Mouse (Mus musculus) urinary bladder, adult 2 months (tissue): ENCODE data around the gene Ndufs3. TPM values are rescaled to one million over a fixed set of nuclear protein-coding genes. Genes with fewer than 3 reads are reported as not detected.
A peak's percentile ranks its signal among the peaks of the same experiment; 100 is the strongest.
"Not testable (repeated sequence)": the region's sequence is repeated elsewhere in the genome, so short reads cannot be mapped to it uniquely, and the experiment has no call there.

Experiments
- DNase-seq: peaks from one replicate; pipeline ENCODE4 v3.0.0; 2022; ENCODE audit warnings: low spot score
- polyA plus RNA-seq: library from polyadenylated mRNA; depleted of rRNA; stranded (reverse); fragments of >200 nt; gene quantifications from 2 replicates; pipeline ENCODE4 v1.2.3, GENCODE M21; 2012

Gene Ndufs3
- polyA plus RNA-seq, 1 experiment = 162 TPM

GRCm38 (mm10) chr2:90906721-90907120 is 2.1 kb upstream of the Ndufs3 start:
- DNase-seq = no peak

GRCm38 (mm10) chr2:90904856-90905224 is 213 bp upstream of the Ndufs3 start:
- no peak for DNase-seq

GRCm38 (mm10) chr2:90903398-90903797 is 1.2 kb downstream of the Ndufs3 start:
- DNase-seq = no peak

DNA sequence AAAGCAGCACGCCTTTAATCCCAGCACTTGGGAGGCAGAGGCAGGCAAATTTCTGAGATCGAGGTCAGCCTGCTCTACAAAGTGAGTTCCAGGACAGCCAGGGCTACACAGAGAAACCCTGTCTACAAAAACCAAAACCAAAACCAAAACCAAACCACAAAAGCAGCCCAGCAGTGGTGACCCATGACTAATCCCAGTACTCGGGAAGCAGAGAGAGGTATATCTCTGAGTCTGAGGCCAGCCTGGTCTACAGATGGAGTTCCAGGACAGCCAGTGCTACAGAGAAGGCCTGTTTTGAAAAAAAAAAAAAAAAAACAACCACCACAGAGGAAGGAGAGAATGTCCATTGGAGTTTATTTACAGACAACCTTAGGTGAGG is 10.3 kb downstream of the Ndufs3 start:
- DNase-seq = not testable (repeated sequence)

- no peak for DNase-seq
Observed at GRCm38 (mm10) chr2:90893673-90894298, 10.8 kb downstream of the Ndufs3 start.

- DNase-seq = peak; percentile 40
Observed at GRCm38 (mm10) chr2:90889550-90890548, 14.8 kb downstream of the Ndufs3 start.

DNA sequence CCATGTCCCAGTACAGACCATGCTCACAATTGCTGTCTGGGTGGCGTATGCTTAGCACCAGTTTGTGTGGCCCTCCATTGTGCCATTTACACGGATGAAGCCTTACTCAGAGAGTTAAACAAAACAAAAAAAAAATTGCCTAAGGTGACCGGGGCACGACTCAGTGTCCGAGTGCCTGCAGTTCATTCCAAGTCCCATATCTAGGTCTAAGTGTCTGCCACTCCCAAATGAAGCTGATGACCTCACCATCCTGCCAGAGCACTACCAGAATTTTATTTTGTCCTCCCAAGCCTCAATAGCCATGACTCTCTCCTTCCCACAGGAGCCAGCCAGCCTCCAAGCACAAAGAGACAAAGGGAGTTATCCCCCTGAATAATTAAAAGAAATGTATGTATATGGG is 17.0 kb downstream of the Ndufs3 start:
- no peak for DNase-seq

GRCm38 (mm10) chr2:90886436-90886835 is 18.2 kb downstream of the Ndufs3 start:
- DNase-seq = no peak

GRCm38 (mm10) chr2:90885218-90886041 is 19.2 kb downstream of the Ndufs3 start, which contains the start of gene C1qtnf4:
Gene C1qtnf4, plus strand, starts transcription at chr2:90885860.
- DNase-seq = no peak

- no peak for DNase-seq
Observed at GRCm38 (mm10) chr2:90881824-90882223, 22.8 kb downstream of the Ndufs3 start.

DNA sequence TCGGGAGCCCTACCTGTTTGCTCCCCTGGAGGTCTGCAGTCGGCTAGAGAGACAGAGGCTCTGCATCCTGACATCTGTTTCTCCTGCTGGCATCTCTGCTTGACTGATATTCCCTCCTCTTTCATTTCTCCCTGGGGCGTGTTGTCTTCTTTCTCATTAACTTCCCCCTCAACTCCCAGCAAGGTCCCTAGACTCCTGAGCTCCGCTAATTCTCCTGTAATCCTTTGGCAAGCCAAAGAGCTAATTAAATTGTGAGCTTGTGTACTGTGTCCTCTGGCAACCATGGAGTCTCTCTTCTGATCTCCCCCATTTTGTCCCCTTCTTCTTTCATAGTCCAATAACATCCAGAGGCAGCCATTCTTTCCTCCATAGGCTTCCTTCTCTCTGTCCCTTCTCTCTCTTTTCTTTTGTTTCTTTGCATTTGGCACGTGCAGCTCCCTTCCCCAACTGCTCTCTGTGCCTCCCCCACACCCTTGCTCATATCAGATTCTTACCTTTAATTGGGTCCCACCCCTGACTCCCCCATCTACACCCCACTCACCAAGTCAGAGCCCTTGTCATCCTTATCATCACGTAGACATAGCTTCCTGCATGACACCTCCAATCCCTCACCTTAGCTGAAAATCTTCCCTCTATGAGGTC is 24.4 kb downstream of the Ndufs3 start:
- no peak for DNase-seq

GRCm38 (mm10) chr2:90879419-90879818 is 25.2 kb downstream of the Ndufs3 start:
- DNase-seq = no peak

- DNase-seq = no peak
Observed at GRCm38 (mm10) chr2:90877584-90878259, 26.9 kb downstream of the Ndufs3 start.

DNA sequence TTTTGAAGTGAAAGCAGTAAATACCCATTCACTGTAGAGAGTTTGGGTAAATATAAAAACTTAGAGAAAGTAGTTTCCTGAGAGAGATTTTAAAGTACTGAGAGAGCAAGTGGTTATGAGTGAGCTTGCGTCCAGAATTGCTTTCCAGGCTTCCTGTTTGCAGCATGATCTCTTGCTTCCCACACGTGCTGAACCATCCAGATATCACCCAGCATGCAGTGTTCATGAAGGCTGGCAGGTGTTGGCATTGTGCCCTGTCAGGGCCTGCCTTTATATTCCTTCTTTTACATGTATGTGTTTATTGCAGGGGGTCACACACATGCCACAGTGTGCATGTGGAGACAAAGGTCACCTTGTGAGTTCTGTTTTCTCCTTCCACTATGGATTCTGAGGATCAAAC is 29.4 kb downstream of the Ndufs3 start:
- no peak for DNase-seq

DNA sequence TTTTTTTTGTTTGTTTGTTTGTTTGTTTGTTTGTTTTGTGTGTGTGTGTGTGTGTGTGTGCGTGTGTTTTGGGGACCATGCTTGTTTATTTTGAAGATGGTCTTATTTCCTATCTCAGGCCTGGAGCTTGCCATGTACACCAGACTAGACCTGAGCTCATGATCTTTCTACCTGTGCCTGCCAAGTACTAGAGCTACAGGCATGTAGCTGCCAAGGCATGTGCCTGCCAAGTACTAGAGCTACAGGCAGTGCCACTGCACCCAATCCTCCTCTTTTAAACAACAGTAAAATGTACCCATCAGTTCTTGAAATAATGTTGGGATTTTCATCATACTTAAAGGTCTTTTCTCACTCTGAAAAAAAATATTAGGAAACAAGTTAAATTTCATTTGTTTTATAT is 30.6 kb downstream of the Ndufs3 start:
- no peak for DNase-seq

DNA sequence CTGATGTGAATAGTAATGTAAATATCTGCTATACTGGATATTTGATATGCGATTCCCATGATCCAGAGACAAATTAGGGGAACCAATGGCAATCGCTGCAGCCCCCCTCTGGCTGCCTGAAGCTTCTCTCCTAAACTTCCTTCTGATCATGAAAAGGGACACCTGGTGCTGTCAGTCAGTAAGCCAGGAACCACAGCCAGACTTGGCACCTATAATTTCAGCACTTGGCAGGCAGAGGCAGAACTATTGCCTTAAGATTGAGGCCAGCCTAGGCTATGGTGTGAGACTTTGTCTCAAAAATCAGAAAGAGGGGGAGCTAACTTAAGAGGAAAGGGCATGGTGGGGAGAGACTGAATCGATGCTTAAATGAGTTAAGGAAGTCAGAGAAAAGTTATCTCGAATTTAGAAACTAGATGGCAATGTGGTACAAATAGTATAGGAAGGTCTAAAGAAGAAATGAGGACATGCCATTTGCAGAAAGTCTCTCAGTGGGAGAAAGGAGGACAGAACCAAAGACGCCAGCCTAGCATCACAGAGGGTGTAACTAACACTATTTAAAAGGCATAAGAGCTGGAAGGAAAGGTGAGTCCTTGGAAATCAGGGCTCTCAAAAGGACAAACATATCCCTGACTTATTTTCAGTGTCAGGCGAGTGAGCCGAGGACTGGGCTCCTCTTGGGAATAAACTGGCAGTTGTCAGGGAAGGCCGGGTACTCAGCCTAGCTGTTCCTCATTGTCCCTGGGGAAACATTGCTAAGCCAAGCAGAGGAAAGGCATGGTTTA is 33.3 kb downstream of the Ndufs3 start:
- no peak for DNase-seq

GRCm38 (mm10) chr2:90870136-90870601 is 34.5 kb downstream of the Ndufs3 start:
- no peak for DNase-seq

DNA sequence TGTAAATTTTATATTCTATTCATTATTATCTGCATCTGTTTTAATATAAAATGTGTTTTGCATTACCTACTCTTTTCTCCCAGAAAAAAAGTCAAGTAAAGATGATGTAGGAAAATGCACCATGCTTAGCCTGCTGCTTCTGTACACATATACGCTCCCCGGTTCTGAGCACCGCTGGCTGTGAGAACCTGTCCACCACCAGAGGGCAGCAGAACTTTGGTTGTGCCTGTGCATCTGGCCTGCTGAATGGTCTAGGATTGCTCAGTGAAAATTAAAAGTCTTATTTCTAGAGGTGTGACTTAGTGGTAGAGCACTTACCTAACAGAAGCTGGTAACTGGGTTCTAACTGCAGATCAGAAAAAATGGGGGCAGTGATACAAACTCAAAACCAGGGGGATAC is 38.1 kb downstream of the Ndufs3 start:
- DNase-seq = peak; percentile 51

- no peak for DNase-seq
Observed at GRCm38 (mm10) chr2:90864184-90864583, 40.4 kb downstream of the Ndufs3 start.

- no peak for DNase-seq
Observed at GRCm38 (mm10) chr2:90861486-90861885, 43.1 kb downstream of the Ndufs3 start.
